Mouse (Mus musculus) megakaryocyte, embryonic 14.5 days (primary cell): Measurements from ENCODE around the gene Gm3839.

Experiments
- FLI1 ChIP-seq: IDR thresholded peaks from 2 replicates; pipeline ENCODE4 v1.6.1; 2012; ENCODE audit warnings: low read length, inconsistent platforms, mixed read lengths
- GATA1 ChIP-seq: IDR thresholded peaks from 3 replicates; pipeline ENCODE4 v1.6.1; 2012; ENCODE audit warnings: mixed read lengths, low read length, inconsistent platforms, borderline replicate concordance

GRCm38 (mm10) chr14:11377846-11378245, 21.3 kb upstream of the Gm3839 start:
- TF ChIP-seq FLI1 (no peak), GATA1 (no peak)
